Mouse (Mus musculus) hindbrain, postnatal 0 days (tissue): ENCODE measurements around the gene Fmo9. TPM values are rescaled to one million over a fixed set of nuclear protein-coding genes. Genes with fewer than 3 reads are reported as not detected.

ENCODE experiments used
- ATAC-seq: fragments of 200-750 bp; cut with Nextera tagmentation; 2 replicates; pipeline ENCODE4 v1.8.0; 2017; ENCODE audit warnings: mild to moderate bottlenecking, moderate TSS enrichment, moderate library complexity
- DNase-seq: peaks from one replicate; pipeline ENCODE4 v3.0.0-alpha.2; 2015; ENCODE audit warnings: low spot score
- H3K27ac ChIP-seq: fragments of 300-500 bp; sonication (generic); 2 replicates; pipeline ENCODE4 v1.5.1; 2014; ENCODE audit warnings: mild to moderate bottlenecking
- H3K27me3 ChIP-seq: fragments of 300-500 bp; sonication (generic); 2 replicates; pipeline ENCODE4 v1.6.1; 2014; ENCODE audit warnings: low read length, mixed read lengths; ENCODE audit not compliant: insufficient read depth
- H3K36me3 ChIP-seq: fragments of 300-500 bp; sonication (generic); 2 replicates; pipeline ENCODE4 v1.6.1; 2014; ENCODE audit warnings: low read length, mixed read lengths; ENCODE audit not compliant: insufficient read depth
- H3K4me1 ChIP-seq: fragments of 300-500 bp; sonication (generic); 2 replicates; pipeline ENCODE4 v1.6.1; 2014; ENCODE audit warnings: antibody characterized with exemption, low read length, mixed read lengths; ENCODE audit not compliant: insufficient read depth
- H3K4me2 ChIP-seq: fragments of 300-500 bp; sonication (generic); 2 replicates; pipeline ENCODE4 v1.6.1; 2014; ENCODE audit warnings: low read depth, mild to moderate bottlenecking, low read length, moderate library complexity, mixed read lengths
- H3K4me3 ChIP-seq: fragments of 300-500 bp; sonication (generic); 2 replicates; pipeline ENCODE4 v1.5.1; 2014; ENCODE audit warnings: low read length
- H3K9ac ChIP-seq: fragments of 300-500 bp; sonication (generic); replicated peaks from 2 replicates; pipeline ENCODE4 v1.6.1; 2014; ENCODE audit warnings: mild to moderate bottlenecking, low read length, moderate library complexity, mixed read lengths
- H3K9me3 ChIP-seq: fragments of 300-500 bp; sonication (generic); 2 replicates; pipeline ENCODE4 v1.6.1; 2016; ENCODE audit warnings: low read length, mixed read lengths
- CTCF ChIP-seq: IDR thresholded peaks from 2 replicates; pipeline ENCODE4 v1.5.1; 2016; ENCODE audit warnings: antibody characterized with exemption, control low read depth, low read depth
- WGBS: fragments of 180-500 bp; shearing (Covaris S2); extraction: QIAGEN DNeasy Blood & Tissue Kit; methylation state at CpG from one replicate; pipeline ENCODE4 v1.1.7; 2014; 5-methylcytosine and 5-hydroxymethylcytosine counted together
- microRNA-seq, 2 experiments: library from miRNA; unstranded; fragments of <30 nt; microRNA quantifications; one replicate each; pipeline ENCODE4; 2016
- polyA plus RNA-seq: library from polyadenylated mRNA; unstranded; fragments of >200 nt; fragmentation: Nextera tagmentation; extraction: Ambion mirVana; gene quantifications from 2 replicates; pipeline ENCODE4 v1.2.1, GENCODE M21; 2015
- total RNA-seq: library from RNA; depleted of rRNA; stranded (reverse); fragments of >200 nt; gene quantifications from 2 replicates; pipeline ENCODE4 v1.2.3, GENCODE M21; 2014; rRNA removed

Fmo9 gene
- total and polyA plus RNA-seq, 2 experiments from 2014 or later: not detected

DNA sequence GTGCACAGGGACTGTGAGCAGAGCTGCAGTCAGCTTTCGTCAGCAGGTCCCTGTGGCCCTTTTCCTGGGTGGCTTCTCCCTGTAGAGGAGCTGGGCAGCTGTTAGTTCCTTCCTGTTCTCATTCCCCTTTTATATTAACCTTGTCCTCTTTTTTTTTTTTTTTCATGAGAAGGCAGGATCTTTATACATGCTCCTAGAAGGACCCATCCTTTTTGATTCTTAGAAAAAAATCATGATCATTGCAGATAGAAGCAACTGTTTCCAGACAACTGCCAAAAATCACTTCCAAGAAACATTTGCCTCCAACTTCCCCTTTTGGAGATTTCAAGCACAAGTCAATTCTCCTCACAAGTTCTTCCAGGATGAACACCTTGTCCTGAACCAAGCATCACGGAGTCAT lies 34.1 kb downstream of the Fmo9 start, which contains the start of gene Gm4847:
Gm4847 (minus strand) TSS at position 101 of the 400 bp plus-strand sequence.
- 90% methylated on average over 2 of the region's 2 CpGs for WGBS
- ATAC-seq: no peak
- TF ChIP-seq CTCF: no peak

More for the DNA sequence above, 34.1 kb downstream of the Fmo9 start, which contains the start of gene Gm4847:
- Histone ChIP-seq H3K36me3 (no peaks in the 10 kb centered on the region), H3K9ac (no peak within 1 kb of the TSS), H3K9me3 (no peaks in the 10 kb centered on the region), H3K4me1 (no peaks in the 10 kb centered on the region), H3K27ac (no peak within 1 kb of the TSS), H3K27me3 (no peaks in the 10 kb centered on the region), H3K4me2 (no peak within 1 kb of the TSS), H3K4me3 (no peak within 1 kb of the TSS)
- no peak for DNase-seq

Small RNAs within 50 kb of the gene (microRNA-seq; reads per million reads assigned to microRNA genes)
- 0 reads per million in 2 experiments for gene Gm22992

Other genes with a start within 250 kb of the Fmo9 start
- gene Gm4846, start 184.3 kb downstream of the Fmo9 start, total RNA-seq: 0.21 TPM in 1 of 2 replicates, not detected in the other
- gene Gm4846, start 184.3 kb downstream of the Fmo9 start, polyA plus RNA-seq: not detected in 2 replicates
- gene Gm4847, start 34.2 kb downstream of the Fmo9 start, total RNA-seq: not detected in 2 replicates
- not detected in 2 replicates for gene Gm4847, start 34.2 kb downstream of the Fmo9 start, polyA plus RNA-seq